17 mouse cellular contexts compared by ENCODE assay signal in genomic region chr17:48698456-48698855, GRCm38 (mm10).
"Had no signal": no experiment of that assay in that cellular context is flagged by ENCODE, and none has a peak within 500 bp of the region (broad histone marks: within the 10 kb centered on the region; RNA-seq: fewer than 3 reads in every experiment).

No protein-coding gene starts in this region.

- DNase-seq: heart, adult 18-20 months; heart, adult 2 months; heart, postnatal 10 days; heart, postnatal 14 days; heart, postnatal 36 days; heart, postnatal 4 days; kidney, adult 11 months; kidney, adult 18-20 months; kidney, adult 2 months; kidney, adult 8-10 months; kidney, adult 9 months; kidney, postnatal 10 days; kidney, postnatal 25 days; kidney, postnatal 36 days; kidney, postnatal 4 days; layer of hippocampus, adult 9-11 months; layer of hippocampus, postnatal 36 days had no signal
